Mouse (Mus musculus) liver, embryonic 14.5 days (tissue): ENCODE results near the gene Dnm3.

Experiments
- CTCF ChIP-seq: IDR thresholded peaks from 2 replicates; pipeline ENCODE4 v1.5.1; 2016; ENCODE audit warnings: antibody characterized with exemption, low read depth, control low read depth
- EP300 ChIP-seq: IDR thresholded peaks from 2 replicates; pipeline ENCODE4 v1.6.1; 2016; ENCODE audit warnings: antibody characterized with exemption, low read depth

DNA sequence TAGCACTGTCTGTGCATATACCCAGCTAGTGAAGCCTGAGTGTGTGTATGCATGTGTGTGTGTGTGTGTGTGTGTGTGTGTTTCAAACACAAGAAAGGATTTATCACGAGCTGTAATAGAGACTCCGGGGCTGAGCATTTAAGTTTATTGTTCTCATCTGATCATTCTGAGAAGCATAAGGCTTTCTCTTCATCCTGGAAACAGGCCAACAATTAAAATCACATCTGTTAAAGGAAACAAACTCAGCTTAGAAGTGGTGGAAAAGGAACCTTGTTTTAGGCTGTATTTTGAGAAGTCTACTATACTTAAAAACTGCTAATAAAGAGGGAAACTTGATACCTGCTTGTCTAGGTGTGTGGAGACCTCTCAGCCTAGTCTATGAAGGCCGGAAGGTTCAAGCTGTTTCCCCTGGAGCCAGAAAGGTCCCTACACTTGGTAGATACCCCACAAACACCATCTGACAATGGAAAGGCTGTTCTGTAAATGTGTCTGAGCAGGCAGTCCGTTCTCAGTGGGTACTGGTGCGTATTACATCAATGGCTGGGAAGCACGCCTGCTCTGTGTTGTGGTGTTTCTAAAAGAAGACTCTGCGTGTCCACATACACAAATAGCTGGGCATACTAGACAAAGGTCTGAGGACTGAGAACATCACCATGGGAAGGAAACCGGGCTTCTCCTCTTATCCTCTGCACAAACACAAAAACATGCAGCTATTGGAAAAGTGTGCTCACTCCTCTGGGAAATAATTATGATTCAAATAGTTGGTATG lies 290.3 kb downstream of the Dnm3 start:
- TF ChIP-seq CTCF (no peak), EP300 (no peak)
